Mouse (Mus musculus) stomach, embryonic 16.5 days (tissue): ENCODE results near the gene Hist1h2ad. TPM values are rescaled to one million over a fixed set of nuclear protein-coding genes. Genes with fewer than 3 reads are reported as not detected.
"Not testable (repeated sequence)": the region's sequence is repeated elsewhere in the genome, so short reads cannot be mapped to it uniquely, and the experiment has no call there.

ENCODE experiments used
- ATAC-seq: fragments of 200-750 bp; cut with Nextera tagmentation; 2 replicates; pipeline ENCODE4 v1.8.0; 2017; ENCODE audit warnings: moderate number of reproducible peaks, moderate TSS enrichment; ENCODE audit not compliant: insufficient read depth, low FRiP score
- H3K27ac ChIP-seq: fragments of 300-500 bp; sonication (generic); 2 replicates; pipeline ENCODE4 v1.5.1; 2014; ENCODE audit warnings: low read length
- H3K27me3 ChIP-seq: fragments of 300-500 bp; sonication (generic); 2 replicates; pipeline ENCODE4 v1.6.1; 2014; ENCODE audit warnings: low read length, control low read depth, mixed read lengths; ENCODE audit not compliant: control insufficient read depth, insufficient read depth
- H3K36me3 ChIP-seq: fragments of 300-500 bp; sonication (generic); 2 replicates; pipeline ENCODE4 v1.6.1; 2014; ENCODE audit warnings: low read length; ENCODE audit not compliant: control insufficient read depth, insufficient read depth
- H3K4me1 ChIP-seq: fragments of 300-500 bp; sonication (generic); 2 replicates; pipeline ENCODE4 v1.6.1; 2014; ENCODE audit warnings: low read length, control low read depth, mixed read lengths; ENCODE audit not compliant: control insufficient read depth, insufficient read depth
- H3K4me2 ChIP-seq: fragments of 300-500 bp; sonication (generic); 2 replicates; pipeline ENCODE4 v1.6.1; 2014; ENCODE audit warnings: low read depth, low read length, mixed read lengths
- H3K4me3 ChIP-seq: fragments of 300-500 bp; sonication (generic); replicated peaks from 2 replicates; pipeline ENCODE4 v1.5.1; 2014; ENCODE audit warnings: mild to moderate bottlenecking, low read length
- H3K9ac ChIP-seq: fragments of 300-500 bp; sonication (generic); 2 replicates; pipeline ENCODE4 v1.6.1; 2014; ENCODE audit warnings: low read length
- H3K9me3 ChIP-seq: fragments of 300-500 bp; sonication (generic); replicated peaks from 2 replicates; pipeline ENCODE4 v1.6.1; 2016; ENCODE audit warnings: low read length, control low read depth; ENCODE audit not compliant: control insufficient read depth
- WGBS: fragments of 180-500 bp; shearing (Covaris S2); extraction: QIAGEN DNeasy Blood & Tissue Kit; methylation state at CpG from one replicate; pipeline ENCODE4 v1.1.7; 2014; 5-methylcytosine and 5-hydroxymethylcytosine counted together
- polyA plus RNA-seq: library from polyadenylated mRNA; unstranded; fragments of >200 nt; fragmentation: Nextera tagmentation; extraction: Ambion mirVana; gene quantifications from 2 replicates; pipeline ENCODE4 v1.2.1, GENCODE M21; 2015

Hist1h2ad gene
- polyA plus RNA-seq, 1 experiment from 2014 or later: 2.5 TPM

- 73% methylated on average over 1 of the region's 1 CpGs for WGBS
- H3K27me3 ChIP-seq, H3K4me2 ChIP-seq, H3K27ac ChIP-seq, ATAC-seq, H3K36me3 ChIP-seq, H3K4me3 ChIP-seq, H3K9me3 ChIP-seq, H3K9ac ChIP-seq: not testable (repeated sequence)
- H3K4me1 ChIP-seq: peaks cover 11% of the 10 kb centered on the region
Measured at GRCm38 (mm10) chr13:23539821-23540220, 34.4 kb upstream of the Hist1h2ad start.

- no peaks in the 10 kb centered on the region for H3K36me3 ChIP-seq
- no peak for ATAC-seq
- 81% methylated on average over 3 of the region's 3 CpGs for WGBS
- no peaks in the 10 kb centered on the region for H3K9me3 ChIP-seq
- H3K4me3 ChIP-seq: no peak overlapping the region
- H3K4me2 ChIP-seq: no peak overlapping the region; the same call in 1 of the 2 replicates
- H3K9ac ChIP-seq: no peak overlapping the region
- H3K4me1 ChIP-seq: peaks cover 8% of the 10 kb centered on the region
- H3K27ac ChIP-seq: no peak overlapping the region
- H3K27me3 ChIP-seq: no peaks in the 10 kb centered on the region
Measured at GRCm38 (mm10) chr13:23541497-23541896, 32.7 kb upstream of the Hist1h2ad start.

- not testable (repeated sequence) for H3K27me3 ChIP-seq
- WGBS: 6% methylated on average over 3 of the region's 3 CpGs
Measured at GRCm38 (mm10) chr13:23542225-23542980, 31.8 kb upstream of the Hist1h2ad start.

GRCm38 (mm10) chr13:23542999-23543607 is 31.1 kb upstream of the Hist1h2ad start, which contains the start of gene Hist1h2bh:
TSS of gene Hist1h2bh (minus strand) at chr13:23543392.
- H3K4me1 ChIP-seq, H3K9me3 ChIP-seq, H3K36me3 ChIP-seq, H3K27me3 ChIP-seq: not testable (repeated sequence)
- Histone ChIP-seq H3K27ac (peak within 1 kb of the TSS; percentile 94), H3K4me2 (peak within 1 kb of the TSS; percentile 81), H3K4me3 (peak within 1 kb of the TSS; percentile 55), H3K9ac (peak within 1 kb of the TSS; percentile 72)
- ATAC-seq: peak; percentile 95
- under 1% methylated on average over 27 of the region's 42 CpGs for WGBS

More at GRCm38 (mm10) chr13:23542225-23542980, 31.8 kb upstream of the Hist1h2ad start:
- H3K9ac ChIP-seq: peak overlapping the region; percentile 72
- H3K4me1 ChIP-seq, ATAC-seq, H3K36me3 ChIP-seq, H3K9me3 ChIP-seq: not testable (repeated sequence)
- peak overlapping the region; percentile 55 for H3K4me3 ChIP-seq
- peak overlapping the region; percentile 81 for H3K4me2 ChIP-seq
- H3K27ac ChIP-seq: peak overlapping the region; percentile 87

GRCm38 (mm10) chr13:23543965-23544786 is 30.0 kb upstream of the Hist1h2ad start, which contains the start of gene Hist1h3f:
TSS of gene Hist1h3f (plus strand) at chr13:23544052.
- peak within 1 kb of the TSS; percentile 81 for H3K4me2 ChIP-seq
- WGBS: under 1% methylated on average over 21 of the region's 45 CpGs

GRCm38 (mm10) chr13:23544787-23545120 is 29.4 kb upstream of the Hist1h2ad start:
- H3K27ac ChIP-seq: peak overlapping the region; percentile 60; the same call in 1 of the 2 replicates
- 0% methylated on average over 11 of the region's 14 CpGs for WGBS

More at GRCm38 (mm10) chr13:23543965-23544786, 30.0 kb upstream of the Hist1h2ad start, which contains the start of gene Hist1h3f:
- Histone ChIP-seq H3K27me3 (no peaks in the 10 kb centered on the region), H3K36me3 (no peaks in the 10 kb centered on the region), H3K27ac (peak within 1 kb of the TSS; percentile 94), H3K9ac (peak within 1 kb of the TSS; percentile 72), H3K9me3 (no peaks in the 10 kb centered on the region), H3K4me3 (peak within 1 kb of the TSS; percentile 55), H3K4me1 (0 out of 2 replicates have a peak, but pooled peaks cover 2% of the 10 kb centered on the region)
- peak; percentile 92 for ATAC-seq

GRCm38 (mm10) chr13:23546694-23547093 is 27.5 kb upstream of the Hist1h2ad start:
- Histone ChIP-seq H3K4me1 (0 out of 2 replicates have a peak, but pooled peaks cover 7% of the 10 kb centered on the region), H3K9ac (no peak overlapping the region), H3K4me3 (no peak overlapping the region), H3K9me3 (no peaks in the 10 kb centered on the region), H3K27me3 (no peaks in the 10 kb centered on the region), H3K27ac (no peak overlapping the region), H3K36me3 (no peaks in the 10 kb centered on the region), H3K4me2 (no peak overlapping the region)
- ATAC-seq: no peak
- WGBS: 69% methylated on average over 5 of the region's 5 CpGs

More at GRCm38 (mm10) chr13:23544787-23545120, 29.4 kb upstream of the Hist1h2ad start:
- H3K9me3 ChIP-seq, H3K4me1 ChIP-seq, H3K27me3 ChIP-seq, H3K36me3 ChIP-seq: not testable (repeated sequence)
- ATAC-seq: 0 out of 2 replicates have a peak, but pooled peaks have one; percentile 3
- H3K9ac ChIP-seq: peak overlapping the region; percentile 55; the same call in 1 of the 2 replicates
- H3K4me2 ChIP-seq: 0 out of 2 replicates have a peak overlapping the region, but pooled peaks have one; percentile 35
- H3K4me3 ChIP-seq: peak overlapping the region; percentile 51

- no peak for ATAC-seq
- Histone ChIP-seq H3K36me3 (no peaks in the 10 kb centered on the region), H3K9ac (peak overlapping the region; percentile 68), H3K9me3 (no peaks in the 10 kb centered on the region), H3K4me1 (0 out of 2 replicates have a peak, but pooled peaks cover 5% of the 10 kb centered on the region), H3K4me2 (peak overlapping the region; percentile 50), H3K4me3 (peak overlapping the region; percentile 50), H3K27ac (peak overlapping the region; percentile 91), H3K27me3 (no peaks in the 10 kb centered on the region)
- whole genome bisulfite sequencing: 6% methylated on average over 3 of the region's 3 CpGs
Measured at GRCm38 (mm10) chr13:23550761-23551145, 23.4 kb upstream of the Hist1h2ad start.
